Mouse (Mus musculus): ENCODE results near the gene Stx8.

Stx8 gene

GRCm38 (mm10) chr11:68155821-68156220 lies 189.8 kb downstream of the Stx8 start:
- no peak for DNase-seq

GRCm38 (mm10) chr11:68158166-68158565 lies 192.2 kb downstream of the Stx8 start:
- DNase-seq = no peak

GRCm38 (mm10) chr11:68159867-68160266 lies 193.9 kb downstream of the Stx8 start:
- no peak for DNase-seq

GRCm38 (mm10) chr11:68164408-68164807 lies 198.4 kb downstream of the Stx8 start:
- DNase-seq = no peak

- DNase-seq = no peak
Measured at GRCm38 (mm10) chr11:68168427-68168826, 202.4 kb downstream of the Stx8 start.

- no peak for DNase-seq
Measured at GRCm38 (mm10) chr11:68171973-68172647, 206.1 kb downstream of the Stx8 start.

- no peak for DNase-seq
Measured at GRCm38 (mm10) chr11:68172648-68173045, 206.7 kb downstream of the Stx8 start.

GRCm38 (mm10) chr11:68176550-68176949 lies 210.6 kb downstream of the Stx8 start:
- DNase-seq = no peak

GRCm38 (mm10) chr11:68177415-68177814 lies 211.4 kb downstream of the Stx8 start:
- DNase-seq = no peak

- DNase-seq = no peak
Measured at GRCm38 (mm10) chr11:68185647-68186046, 219.7 kb downstream of the Stx8 start.

- no peak for DNase-seq
Measured at GRCm38 (mm10) chr11:68187242-68187641, 221.2 kb downstream of the Stx8 start.

GRCm38 (mm10) chr11:68188695-68189201 lies 222.8 kb downstream of the Stx8 start:
- no peak for DNase-seq

- no peak for DNase-seq
Measured at GRCm38 (mm10) chr11:68190849-68191248, 224.9 kb downstream of the Stx8 start.

GRCm38 (mm10) chr11:68195168-68195567 lies 229.2 kb downstream of the Stx8 start:
- no peak for DNase-seq

GRCm38 (mm10) chr11:68195693-68196176 lies 229.7 kb downstream of the Stx8 start:
- no peak for DNase-seq

- no peak for DNase-seq
Measured at GRCm38 (mm10) chr11:68196566-68196965, 230.6 kb downstream of the Stx8 start.

- DNase-seq = no peak
Measured at GRCm38 (mm10) chr11:68197471-68197870, 231.5 kb downstream of the Stx8 start.

GRCm38 (mm10) chr11:68198696-68199095 lies 232.7 kb downstream of the Stx8 start:
- DNase-seq = no peak

GRCm38 (mm10) chr11:68199103-68199502 lies 233.1 kb downstream of the Stx8 start:
- no peak for DNase-seq

GRCm38 (mm10) chr11:68199801-68200423 lies 233.9 kb downstream of the Stx8 start:
- DNase-seq = no peak

GRCm38 (mm10) chr11:68200500-68200899 lies 234.5 kb downstream of the Stx8 start:
- no peak for DNase-seq

- DNase-seq = no peak
Measured at GRCm38 (mm10) chr11:68201063-68201462, 235.1 kb downstream of the Stx8 start.

GRCm38 (mm10) chr11:68201811-68202459 lies 235.9 kb downstream of the Stx8 start:
- DNase-seq = no peak

- DNase-seq = no peak
Measured at GRCm38 (mm10) chr11:68202561-68202960, 236.6 kb downstream of the Stx8 start.

All from cerebellum, adult 11-12 months (tissue).